Mouse (Mus musculus): ENCODE data around the gene Tmem163.
A peak's percentile ranks its signal among the peaks of the same experiment; 100 is the strongest.

The Tmem163 gene

GRCm38 (mm10) chr1:127500219-127500618 lies 179.1 kb downstream of the Tmem163 start:
- DNase-seq (ENCODE audit: low spot score): peak; percentile 21

DNA sequence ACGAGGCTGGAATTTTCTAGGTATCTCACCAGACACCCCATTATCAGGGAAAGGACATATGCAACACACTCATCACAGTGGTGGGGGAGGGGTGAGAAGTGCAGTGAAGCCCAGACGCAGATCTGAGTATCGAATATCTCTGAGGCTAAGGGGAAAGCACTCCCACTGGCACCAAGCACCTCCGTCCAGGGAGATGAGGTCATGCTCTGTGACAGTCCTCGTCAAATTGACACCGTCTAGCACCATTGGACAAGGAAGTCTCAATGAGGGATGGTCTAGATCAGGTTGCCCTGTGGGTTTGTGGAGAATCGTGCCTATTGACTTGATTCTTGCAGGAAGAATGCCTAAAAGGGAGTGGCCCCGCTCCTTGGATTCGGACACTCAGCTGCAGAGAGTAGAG lies 180.6 kb downstream of the Tmem163 start:
- no peak for DNase-seq (ENCODE audit: low spot score)

DNA sequence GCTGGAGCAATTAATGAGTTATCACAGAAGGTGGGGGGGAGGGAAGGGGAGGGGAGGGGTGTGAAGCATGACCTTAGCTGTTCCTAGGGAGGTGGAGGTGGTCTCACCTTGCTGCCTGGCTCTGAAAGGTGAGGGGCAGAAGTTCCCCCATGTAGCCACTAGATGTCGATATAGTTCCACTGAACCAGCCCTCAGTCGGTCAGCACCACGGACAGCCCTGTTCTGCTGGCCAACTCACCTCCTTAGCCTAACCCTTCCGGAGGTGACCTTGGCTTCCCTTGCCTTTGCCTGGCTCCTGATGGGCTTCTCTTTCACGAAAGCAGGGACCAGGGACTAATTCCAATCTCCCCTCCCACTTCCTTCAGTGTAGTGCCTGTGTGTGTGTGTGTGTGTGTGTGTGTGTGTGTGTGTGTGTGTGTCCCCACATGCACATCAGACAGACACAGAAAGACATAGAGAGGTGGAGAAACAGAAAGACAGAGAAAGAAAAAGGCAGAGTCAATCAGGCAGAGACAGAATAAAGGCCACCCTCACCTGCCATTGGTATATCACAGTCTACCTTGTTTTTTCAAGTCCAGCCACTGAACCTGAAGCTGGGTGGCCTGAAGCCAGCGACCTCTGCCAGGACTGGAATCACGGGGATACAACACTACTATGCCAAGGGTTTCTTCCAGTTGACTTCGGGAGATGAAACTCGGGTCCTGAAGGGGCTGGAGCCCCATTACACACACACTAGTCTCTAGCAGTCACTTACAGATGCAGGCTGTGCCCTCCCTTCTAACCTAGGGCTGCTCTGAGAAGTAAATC lies 182.4 kb downstream of the Tmem163 start:
- DNase-seq (ENCODE audit: low spot score): peak; percentile 50

- no peak for DNase-seq (ENCODE audit: low spot score)
Observed at GRCm38 (mm10) chr1:127487161-127487560, 192.2 kb downstream of the Tmem163 start.

DNA sequence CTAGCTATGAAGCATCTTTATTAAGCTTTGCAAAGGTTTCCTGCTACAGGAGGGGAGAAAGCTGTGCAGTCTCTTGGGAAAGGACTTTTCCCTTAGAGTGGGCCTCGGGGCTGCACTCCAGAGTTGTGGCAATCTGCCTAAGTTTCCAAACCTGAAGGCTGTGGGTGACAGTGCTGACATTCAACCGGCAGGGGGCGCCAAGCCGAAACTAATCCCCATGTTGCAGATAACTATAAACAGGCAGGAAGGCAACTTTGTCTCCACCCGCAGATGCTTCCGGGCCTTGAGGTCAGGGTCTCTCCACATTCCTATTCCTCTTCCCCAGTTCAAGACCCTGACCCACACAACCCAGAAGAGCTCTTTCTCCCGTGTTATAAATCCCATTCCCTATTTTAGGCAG lies 194.5 kb downstream of the Tmem163 start:
- peak; percentile 5 for DNase-seq (ENCODE audit: low spot score)

- no peak for DNase-seq (ENCODE audit: low spot score)
Observed at GRCm38 (mm10) chr1:127484188-127484587, 195.2 kb downstream of the Tmem163 start.

DNA sequence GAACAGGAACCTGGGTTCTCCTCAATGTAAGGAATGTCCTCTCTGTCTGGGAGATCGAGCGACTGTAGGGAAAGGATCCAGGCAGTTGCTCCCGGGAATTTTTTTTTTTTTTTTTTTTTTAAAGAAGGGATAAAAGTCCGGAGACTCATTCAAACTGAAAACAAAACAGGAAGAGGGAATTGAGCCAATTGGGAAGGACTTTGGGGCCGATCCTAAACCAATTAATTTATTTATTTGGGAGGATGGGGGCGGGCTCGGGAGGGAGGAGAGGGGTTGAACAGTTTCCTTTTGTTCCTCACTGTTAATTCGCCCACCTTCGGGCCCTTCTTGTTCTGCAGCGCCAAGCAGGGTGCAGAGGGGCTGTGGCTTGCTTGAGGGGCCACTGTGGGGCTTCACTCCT lies 196.4 kb downstream of the Tmem163 start:
- no peak for DNase-seq (ENCODE audit: low spot score)

GRCm38 (mm10) chr1:127475756-127476155 lies 203.6 kb downstream of the Tmem163 start:
- DNase-seq (ENCODE audit: low spot score): no peak

DNA sequence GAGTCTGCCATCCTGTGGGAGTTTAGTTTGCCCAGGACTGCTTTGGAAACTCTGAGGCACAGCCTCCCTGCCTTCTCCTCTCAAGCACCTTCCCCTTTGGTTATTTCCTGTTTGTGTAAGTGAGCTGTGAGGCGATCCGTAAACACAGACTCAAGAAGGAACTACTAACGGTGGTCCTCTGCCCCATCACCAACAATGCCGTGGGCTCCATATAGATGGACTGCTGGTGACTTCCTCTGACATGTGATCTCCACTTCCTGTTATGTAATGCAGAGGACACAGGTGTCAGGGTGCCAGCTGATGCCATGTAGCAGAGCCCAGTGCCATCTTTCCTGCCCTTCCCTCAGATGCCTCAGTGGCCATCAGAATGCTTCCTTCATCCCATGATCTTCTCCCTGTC lies 209.2 kb downstream of the Tmem163 start:
- DNase-seq (ENCODE audit: low spot score): no peak

- DNase-seq (ENCODE audit: low spot score): no peak
Observed at GRCm38 (mm10) chr1:127467238-127467637, 212.1 kb downstream of the Tmem163 start.

DNA sequence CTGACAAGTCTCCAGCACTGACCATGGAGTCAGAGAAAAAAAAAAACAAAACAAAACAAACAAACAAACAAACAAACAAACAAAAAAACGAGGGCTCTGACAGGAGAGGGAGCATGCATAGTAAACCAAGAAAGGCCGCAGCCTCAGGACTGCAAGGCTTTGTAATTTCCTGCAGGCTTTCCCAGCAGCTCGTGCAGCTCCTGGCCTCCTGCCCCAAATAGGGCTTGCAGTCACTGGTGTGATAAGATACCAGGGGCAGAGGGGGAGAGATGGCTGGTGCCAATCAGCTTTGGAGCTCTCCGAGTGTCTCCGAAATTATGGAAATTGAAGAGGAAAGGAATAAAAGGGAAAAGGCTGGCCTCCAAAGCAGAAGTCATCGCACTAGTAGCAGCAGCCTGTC lies 214.1 kb downstream of the Tmem163 start:
- DNase-seq (ENCODE audit: low spot score): no peak

- no peak for DNase-seq (ENCODE audit: low spot score)
Observed at GRCm38 (mm10) chr1:127464041-127464440, 215.3 kb downstream of the Tmem163 start.

- no peak for DNase-seq (ENCODE audit: low spot score)
Observed at GRCm38 (mm10) chr1:127461017-127461416, 218.3 kb downstream of the Tmem163 start.

DNA sequence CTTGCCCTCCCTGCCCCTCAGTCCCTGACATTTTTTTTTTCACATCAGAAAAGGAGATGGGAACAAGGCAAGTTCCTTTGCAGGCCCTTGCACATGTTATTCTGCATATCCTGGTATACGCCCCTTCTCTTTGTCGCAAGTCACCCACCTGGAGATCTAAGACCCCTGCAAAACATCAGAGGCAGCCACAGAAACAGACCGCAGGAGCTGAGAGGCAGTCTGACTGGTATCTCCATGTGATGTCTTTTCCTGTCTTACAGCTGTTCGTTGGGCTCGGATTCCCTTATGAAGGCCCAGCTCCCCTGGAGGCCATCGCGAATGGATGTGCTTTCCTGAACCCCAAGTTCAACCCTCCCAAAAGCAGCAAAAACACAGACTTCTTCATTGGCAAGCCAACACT lies 219.8 kb downstream of the Tmem163 start:
- DNase-seq (ENCODE audit: low spot score): no peak

- peak; percentile 30 for DNase-seq (ENCODE audit: low spot score)
Observed at GRCm38 (mm10) chr1:127459015-127459451, 220.3 kb downstream of the Tmem163 start.

- DNase-seq (ENCODE audit: low spot score): no peak
Observed at GRCm38 (mm10) chr1:127453397-127453796, 226.0 kb downstream of the Tmem163 start.

DNA sequence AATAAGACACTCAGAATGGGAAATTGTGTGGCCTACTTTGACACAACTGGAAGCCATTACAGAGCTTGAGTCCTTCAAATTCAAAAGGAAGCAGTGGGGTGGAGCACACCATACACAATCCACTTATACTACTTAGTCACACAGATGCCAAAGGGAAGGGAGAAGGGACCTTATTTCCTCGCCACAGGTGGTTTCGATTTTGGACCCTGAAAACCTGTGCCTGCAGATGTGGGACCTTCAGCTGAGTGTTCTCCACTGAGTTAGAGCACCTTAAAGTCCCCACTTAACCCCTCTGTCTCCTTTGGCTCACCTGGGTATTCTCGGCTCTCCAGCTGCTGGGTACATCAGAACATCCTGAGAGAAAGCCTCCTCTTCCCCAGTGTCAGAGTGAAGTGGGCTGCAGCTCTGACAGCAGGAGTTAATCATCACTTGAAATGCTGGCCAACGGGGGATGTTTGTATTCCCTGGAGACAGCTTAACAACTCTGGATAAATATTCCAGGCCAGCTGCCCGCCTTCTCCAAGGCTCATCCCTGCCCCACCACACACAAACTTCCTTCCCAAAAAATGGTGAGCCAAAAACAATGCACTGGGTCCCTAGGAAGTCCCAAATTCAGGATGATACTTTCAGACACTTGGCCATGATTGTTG lies 234.4 kb downstream of the Tmem163 start:
- DNase-seq (ENCODE audit: low spot score): no peak

DNA sequence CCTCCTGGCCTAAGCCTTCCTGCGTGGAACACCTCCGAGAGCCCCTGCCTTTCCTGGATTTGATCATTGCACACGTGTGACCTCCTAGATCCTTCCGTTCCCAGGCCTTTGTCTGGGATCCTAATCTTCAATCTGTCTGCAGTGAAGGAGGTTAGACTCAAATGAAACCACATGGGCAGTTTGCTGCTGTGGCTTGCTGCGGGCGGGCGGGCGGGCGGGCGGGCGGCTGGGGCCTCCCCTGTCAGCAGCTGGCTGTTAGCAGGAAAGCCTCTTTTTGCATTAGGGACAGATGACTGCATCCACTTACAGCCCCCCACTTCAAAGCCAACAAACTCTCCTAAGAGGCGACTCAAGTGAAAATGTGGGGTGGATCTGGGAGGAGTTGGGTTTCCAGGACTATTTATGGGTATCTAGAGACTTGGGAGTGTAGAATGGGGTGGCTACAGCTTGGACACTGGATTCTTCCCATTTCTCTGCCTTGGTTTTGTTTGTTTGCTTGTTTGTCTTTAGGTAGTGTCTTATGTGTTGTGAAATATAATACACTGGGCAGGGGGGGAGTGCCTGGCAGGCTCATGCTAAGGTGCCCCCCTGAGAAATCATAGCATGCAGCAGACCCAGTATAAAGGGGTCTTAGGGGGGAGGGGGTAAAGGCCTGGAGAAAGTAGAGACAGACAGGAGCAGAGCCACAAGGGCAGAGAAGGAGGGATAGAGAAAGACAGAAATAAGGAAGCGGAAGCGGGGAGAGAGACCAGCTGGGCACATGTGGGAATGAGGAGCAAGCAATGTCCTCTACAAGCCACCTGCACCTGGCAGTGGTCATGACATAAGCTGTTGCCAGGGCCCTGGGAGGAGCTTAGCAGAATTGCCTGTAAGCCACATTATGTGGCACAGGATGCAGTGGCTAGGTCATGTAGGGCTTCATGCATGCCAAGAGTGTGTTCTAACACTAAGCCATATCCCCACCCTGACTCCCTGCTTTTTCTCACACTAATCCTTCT lies 236.2 kb downstream of the Tmem163 start:
- no peak for DNase-seq (ENCODE audit: low spot score)

- DNase-seq (ENCODE audit: low spot score): no peak
Observed at GRCm38 (mm10) chr1:127441736-127442135, 237.6 kb downstream of the Tmem163 start.

- DNase-seq (ENCODE audit: low spot score): no peak
Observed at GRCm38 (mm10) chr1:127441007-127441406, 238.3 kb downstream of the Tmem163 start.

DNA sequence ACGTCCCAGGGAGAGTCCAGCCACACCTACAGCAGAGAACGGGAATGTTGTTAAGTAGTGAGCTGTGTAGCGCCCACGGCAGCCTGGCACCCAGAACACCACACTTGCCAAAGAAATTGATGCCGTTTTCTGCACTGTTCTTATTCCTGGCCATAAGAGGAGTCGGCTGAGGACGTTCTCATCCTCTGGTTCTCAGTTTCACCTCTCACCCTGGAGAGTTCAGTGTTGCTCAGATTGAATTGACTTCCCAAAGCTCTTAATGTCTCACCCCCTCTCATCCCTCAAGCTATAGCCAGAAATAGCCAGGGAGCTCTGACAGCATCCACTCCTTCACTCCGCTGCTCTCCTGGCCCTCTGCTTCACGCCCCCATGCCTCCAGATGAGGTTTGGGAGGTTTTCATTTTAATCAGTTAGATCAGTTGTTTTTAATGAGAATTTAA lies 239.9 kb downstream of the Tmem163 start:
- no peak for DNase-seq (ENCODE audit: low spot score)

GRCm38 (mm10) chr1:127437091-127437490 lies 242.3 kb downstream of the Tmem163 start:
- DNase-seq (ENCODE audit: low spot score): no peak

Measured in yolk sac, embryonic 10.5 days (tissue).